Mouse (Mus musculus) layer of hippocampus, adult 11-12 months (tissue): ENCODE results near the gene D11Wsu47e.
A peak's percentile ranks its signal among the peaks of the same experiment; 100 is the strongest.
"Not testable (repeated sequence)": the region's sequence is repeated elsewhere in the genome, so short reads cannot be mapped to it uniquely, and the experiment has no call there.

ENCODE experiments used
- DNase-seq: peaks from one replicate; pipeline ENCODE4 v3.0.0; 2022; ENCODE audit warnings: low spot score

D11Wsu47e gene

DNA sequence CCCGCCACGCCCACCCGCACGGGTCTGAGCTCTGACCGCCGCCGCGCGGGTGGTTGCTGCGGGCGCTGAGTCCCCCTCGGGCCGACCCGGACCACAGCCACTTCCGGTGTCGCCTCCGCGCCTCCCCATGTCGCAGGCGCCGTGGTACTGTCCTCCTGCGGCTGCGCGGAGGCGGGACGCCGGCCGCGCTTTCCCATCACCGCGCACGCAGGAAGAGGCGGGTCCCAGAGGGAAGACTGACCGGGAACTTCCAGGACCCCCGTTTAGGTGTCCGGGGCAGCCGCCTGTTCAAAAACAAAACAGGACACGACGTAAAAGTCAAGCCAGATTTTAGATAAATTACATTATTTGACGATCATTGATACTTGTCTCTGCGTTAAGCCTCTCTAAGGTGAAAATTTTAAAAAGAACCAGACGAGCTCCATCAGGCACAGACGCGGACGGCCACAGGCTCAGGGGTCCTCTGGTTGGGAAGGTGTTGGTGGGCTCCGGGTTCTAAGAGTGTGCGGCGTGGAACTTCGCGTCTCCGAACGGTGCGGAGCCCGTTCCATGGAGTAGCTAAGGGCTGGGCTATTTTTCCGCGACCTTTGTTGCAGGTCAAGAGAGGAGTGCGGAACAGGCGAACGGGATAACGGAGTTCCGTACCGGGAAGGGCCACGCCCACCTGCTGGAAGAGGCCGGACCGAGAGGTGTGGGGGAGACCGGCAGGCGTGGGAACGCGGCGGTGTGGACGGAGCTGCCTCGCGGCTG lies at the start of gene D11Wsu47e, which contains the start of gene Fam104a:
Gene D11Wsu47e, plus strand, starts transcription at position 456 of the 750 bp plus-strand sequence.
Gene Fam104a, minus strand, starts transcription at position 199 of the 750 bp plus-strand sequence.
- peak; percentile 95 for DNase-seq

DNA sequence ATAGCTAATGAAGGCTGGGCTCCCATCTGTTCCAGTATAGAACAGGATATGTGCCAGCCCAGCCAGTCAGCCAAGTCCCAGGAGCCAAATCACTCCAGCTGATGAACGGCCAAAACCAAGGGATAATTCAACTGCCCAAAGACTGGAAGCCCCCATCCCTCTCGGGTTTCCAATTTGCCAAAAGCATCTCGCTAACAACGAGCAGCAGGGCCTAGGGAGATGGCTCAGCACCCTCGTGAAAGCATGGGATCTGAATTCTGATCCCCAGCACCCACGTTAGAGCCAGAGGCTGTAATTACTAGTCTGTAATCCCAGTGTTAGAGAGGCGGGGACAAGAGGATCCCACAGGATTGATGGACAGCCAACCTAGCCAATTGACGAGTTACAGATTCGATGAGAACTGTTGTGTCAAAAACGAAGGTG lies 49.5 kb upstream of the D11Wsu47e start:
- no peak for DNase-seq

DNA sequence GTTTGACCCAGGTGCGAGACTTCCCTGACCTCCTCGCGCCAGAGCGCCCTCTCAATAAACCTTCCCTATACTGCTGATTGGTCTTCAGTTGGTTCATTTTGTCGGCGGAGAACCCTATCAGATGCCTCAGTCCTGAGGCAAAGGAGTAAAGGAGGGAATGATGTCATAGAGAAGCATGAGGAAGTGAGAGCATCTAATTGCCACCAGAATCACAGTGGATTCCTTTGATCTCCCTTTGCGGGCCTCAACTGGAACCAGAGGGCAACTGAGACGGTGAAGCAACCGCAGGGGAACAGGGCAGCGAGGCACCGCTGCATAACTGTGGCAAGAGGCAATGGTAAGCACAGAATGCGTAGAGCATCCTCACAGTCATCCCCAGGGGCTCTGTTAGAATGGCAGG lies 45.5 kb upstream of the D11Wsu47e start:
- no peak for DNase-seq

DNA sequence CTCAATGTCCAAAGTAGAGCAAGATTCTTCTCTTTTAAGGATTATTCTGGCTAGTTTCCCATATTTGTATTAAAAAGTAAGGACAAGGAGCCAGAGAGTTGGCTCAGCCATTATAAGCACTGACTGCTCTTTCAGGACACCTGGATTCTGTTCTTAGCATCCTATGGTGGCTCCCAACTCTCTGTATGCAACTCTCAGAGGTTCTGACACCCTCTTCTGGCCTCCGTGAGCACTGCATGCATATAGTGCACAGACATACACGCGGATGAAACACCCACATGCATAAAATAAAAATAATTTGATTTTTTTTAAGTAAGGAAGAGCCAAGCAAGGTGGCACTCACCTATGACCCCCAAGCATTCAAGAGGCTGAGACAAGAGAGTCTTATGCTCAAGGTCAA lies 39.0 kb upstream of the D11Wsu47e start:
- no peak for DNase-seq

DNA sequence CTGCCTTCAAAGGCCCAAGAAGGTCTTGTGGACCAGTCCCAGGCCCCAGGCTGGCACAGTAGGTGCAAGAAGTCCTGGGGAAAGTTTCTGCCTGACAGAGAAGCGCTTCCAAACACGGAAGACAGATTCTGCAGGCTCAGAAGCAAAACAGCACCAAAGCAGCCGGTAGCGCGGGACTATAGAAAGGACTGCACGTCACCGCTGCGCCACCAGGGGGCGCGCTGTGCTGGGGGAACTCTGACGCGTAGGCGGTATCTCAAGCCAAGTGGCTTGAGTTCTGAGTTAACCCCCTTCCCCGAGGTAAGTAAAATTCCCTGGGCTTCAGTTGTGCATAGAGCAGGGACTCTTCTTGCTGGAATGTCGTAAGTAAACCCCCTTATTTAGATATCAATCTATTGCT lies 36.1 kb upstream of the D11Wsu47e start:
- peak; percentile 81 for DNase-seq

DNA sequence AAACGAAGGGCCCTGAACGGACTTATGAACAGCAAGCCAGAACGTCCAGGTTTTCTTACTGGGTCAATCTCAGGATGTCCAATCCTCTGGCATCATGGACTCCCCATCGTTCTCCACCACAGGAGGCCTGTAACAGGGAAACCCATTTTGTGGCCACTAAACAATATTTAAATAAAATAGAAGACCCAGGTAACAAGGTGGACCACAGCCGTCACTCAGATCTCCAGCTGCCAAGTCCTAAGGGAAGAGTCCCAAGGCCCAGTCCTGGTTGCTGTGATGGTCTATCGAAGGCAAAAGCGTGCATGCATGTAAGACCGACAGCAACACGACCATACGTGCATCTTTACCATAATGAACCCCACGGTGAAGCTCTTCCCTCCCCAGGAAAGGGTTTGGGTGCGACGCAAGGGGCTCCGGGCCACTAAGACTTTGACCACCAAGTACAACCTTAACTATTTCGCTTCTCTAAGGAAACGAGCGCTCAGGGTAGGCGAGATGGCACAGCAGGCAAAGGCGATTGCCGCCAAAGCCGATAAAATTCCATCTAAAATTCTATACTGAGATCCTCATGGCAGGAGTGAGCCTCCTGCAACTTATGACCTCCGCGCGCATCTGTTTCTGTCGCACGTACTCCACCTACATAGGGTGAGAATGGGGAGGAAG lies 35.4 kb upstream of the D11Wsu47e start, which contains the start of gene Cog1:
Gene Cog1, plus strand, starts transcription at position 480 of the 663 bp plus-strand sequence.
- no peak for DNase-seq

DNA sequence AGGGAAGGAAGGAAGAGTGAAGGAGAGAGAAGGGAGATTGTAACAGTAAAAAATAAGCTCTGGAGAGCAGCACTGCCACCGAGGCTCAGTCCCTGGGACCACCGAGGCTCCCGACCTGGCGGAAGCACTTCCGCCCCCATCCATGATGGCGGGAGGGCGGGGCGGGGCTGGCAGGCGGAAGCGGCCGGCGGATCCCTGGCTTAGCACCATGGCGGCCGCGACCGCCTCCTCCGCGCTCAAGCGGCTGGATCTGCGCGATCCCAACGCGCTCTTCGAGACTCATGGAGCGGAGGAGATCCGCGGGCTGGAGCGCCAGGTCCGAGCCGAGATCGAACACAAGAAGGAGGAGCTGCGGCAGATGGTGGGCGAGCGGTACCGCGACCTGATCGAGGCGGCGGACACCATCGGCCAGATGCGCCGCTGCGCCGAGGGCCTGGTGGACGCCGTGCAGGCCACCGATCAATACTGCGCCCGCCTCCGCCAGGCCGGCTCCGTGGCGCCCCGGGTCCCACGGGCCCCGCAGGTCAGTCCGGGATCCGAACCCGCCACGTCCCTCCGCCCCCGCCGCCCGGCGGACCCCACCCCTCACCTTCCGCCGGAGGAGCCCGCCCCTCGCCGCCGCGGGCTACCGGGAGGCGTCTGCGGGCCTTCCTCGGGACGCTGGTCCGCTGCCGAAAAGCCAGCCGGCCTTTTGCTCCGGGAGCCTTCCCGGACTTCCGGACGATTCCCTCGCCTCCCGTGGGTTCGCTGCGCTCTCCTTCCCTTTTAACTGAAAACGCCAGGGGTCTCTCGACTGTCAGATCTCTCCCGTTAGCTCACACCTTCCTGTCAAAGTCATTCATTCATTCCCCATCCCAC lies 34.6 kb upstream of the D11Wsu47e start, which contains the start of gene Slc39a11:
Gene Slc39a11, minus strand, starts transcription at position 727 of the 858 bp plus-strand sequence.
- DNase-seq = peak; percentile 51

DNA sequence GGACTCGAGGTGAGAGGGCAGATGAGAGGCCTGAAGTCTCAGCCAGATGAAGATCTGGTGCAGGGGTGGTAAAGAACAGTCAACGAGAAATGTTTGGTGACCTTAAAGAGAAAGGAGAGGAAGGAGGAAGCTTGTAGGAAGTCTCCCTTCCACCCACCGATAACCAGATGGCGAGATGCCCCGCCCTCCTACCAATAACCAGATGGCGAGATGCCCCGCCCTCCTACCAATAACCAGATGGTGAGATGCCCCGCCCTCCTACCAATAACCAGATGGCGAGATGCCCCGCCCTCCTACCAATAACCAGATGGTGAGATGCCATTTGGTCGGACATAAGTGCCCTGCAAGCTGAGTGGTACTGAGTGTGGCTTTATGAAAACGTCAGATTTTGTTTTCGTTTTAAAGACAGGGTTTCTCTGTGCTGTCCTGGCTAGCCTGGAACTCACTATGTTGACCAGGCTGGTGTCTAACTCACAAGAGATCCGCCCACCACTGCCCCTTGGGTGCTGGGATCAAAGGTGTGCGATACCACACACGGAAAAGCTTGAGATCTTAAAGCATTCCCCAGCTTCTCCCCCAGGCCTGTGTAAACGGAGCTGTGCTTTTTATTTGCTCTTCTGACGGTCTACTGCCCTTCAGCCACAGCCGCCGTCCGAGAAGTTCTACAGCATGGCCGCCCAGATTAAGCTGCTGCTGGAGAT lies 32.9 kb upstream of the D11Wsu47e start:
- no peak for DNase-seq

DNA sequence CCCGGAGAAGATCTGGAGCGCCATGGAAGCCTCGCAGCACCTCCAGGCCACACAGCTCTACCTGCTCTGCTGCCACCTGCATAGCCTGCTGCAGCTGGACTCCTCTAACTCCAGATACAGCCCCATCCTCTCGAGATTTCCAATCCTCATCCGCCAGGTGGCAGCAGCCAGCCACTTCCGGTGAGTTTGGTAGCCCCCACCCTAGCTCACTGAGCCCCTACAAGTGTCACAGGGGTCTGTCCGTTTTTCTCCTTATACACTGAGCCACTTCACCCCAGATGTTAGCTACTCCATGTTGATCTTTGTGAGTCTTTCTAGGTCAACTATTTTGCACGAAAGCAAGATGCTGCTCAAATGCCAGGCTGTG lies 32.3 kb upstream of the D11Wsu47e start:
- no peak for DNase-seq

DNA sequence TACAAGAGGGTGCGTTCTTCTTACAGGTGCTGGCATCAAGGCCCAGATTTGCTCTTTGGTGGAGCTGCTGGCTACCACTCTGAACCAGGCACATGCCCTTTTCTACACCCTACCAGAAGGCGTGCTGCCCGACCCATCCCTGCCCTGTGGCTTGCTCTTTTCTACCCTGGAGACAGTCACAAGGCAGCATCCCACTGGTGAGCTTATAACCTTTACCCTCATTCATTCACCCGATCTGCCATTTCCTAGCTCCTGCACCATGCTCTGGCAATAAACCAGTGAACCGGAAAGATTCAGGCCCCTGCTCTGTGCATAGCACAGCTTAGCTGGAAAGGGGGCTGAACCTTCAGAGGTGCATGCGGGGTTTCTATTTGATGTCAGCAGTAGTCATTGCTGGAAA lies 31.7 kb upstream of the D11Wsu47e start:
- DNase-seq = no peak

DNA sequence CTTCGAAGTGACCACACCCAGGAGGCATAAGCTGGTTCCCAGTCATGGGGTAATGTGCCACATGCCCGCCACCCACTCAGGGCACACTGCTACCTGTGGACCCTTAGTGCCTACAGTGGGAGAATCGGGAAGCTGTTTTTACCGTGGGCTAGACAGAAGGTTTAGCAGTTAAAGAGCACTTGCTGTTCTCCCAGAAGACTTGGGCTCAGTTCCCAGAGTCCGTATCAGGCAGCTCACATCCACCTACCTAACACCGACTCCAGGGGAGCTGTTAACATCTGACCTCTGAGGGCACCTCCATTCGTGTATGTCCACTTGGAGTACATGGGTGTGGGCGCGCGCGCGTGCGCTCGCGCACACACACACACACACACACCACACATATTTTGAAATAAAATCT lies 30.1 kb upstream of the D11Wsu47e start:
- DNase-seq = no peak

DNA sequence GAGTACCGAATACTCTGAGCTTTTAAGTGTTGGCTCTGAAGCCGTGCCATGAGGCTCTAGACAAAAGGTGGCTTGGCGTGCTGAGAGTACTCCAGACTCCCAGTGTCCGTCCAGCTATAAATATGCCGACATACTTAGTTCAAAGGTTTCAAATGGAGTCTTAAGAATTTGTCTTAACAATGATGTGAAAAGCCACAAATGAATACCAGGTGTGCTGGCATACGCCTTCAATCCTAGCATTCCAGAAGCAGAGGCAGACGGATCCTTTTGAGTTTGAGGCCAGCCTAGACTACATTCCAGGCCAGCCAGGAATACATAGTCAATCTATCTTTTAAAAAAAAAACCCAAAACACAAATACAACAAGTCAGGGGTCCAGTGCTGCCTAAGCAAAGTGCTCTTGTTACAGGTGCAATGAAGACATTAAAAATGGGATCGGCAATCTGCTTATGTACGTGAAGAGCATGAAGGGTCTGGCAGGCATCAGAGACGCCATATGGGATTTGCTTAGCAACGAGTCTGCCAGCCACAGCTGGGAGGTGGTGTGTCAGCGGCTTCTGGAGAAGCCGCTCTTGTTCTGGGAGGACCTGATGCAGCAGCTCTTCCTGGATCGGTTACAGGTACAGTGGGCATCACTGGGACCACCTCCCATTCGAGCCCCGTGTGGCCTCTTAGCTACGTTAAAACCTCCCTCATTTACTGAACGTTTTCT lies 29.5 kb upstream of the D11Wsu47e start:
- peak; percentile 56 for DNase-seq

DNA sequence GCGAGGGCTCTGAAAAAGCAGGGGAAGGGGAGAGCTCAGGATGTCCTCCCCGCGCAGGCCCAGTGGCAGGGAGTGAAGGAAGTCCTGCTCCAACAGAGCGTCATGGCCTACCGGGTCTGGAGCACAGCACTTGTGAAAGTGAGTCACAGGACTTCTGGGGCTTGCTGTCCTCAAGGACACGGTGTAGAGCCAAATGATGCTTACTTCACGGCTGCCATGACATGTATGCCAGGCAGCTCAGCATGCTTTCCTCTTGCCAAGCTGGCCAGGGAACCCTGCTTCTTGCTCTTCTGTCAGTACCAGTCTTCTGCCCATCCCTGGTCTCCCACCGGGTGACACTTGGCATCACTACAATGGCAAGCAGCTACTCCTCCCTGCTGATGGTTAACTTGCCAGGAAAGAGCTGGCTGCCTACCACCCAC lies 27.7 kb upstream of the D11Wsu47e start:
- no peak for DNase-seq

DNA sequence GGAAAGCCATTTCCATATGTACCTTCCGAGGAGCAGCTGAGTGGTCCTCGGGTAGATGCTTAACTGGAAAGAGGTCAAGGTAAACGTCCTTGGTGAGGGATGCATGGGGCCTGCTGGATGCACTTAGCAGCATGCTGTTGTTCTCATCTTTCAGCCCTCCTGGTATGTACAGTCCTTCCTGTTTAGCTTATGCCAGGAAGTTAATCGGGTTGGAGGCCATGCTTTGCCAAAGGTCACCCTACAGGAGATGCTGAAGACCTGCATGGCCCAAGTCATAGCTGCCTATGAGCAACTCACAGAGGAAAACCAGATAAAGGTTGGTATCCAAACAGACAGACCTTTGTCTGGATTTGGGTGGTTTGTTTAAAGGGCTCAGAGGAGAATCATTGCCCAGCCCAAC lies 27.0 kb upstream of the D11Wsu47e start:
- no peak for DNase-seq

DNA sequence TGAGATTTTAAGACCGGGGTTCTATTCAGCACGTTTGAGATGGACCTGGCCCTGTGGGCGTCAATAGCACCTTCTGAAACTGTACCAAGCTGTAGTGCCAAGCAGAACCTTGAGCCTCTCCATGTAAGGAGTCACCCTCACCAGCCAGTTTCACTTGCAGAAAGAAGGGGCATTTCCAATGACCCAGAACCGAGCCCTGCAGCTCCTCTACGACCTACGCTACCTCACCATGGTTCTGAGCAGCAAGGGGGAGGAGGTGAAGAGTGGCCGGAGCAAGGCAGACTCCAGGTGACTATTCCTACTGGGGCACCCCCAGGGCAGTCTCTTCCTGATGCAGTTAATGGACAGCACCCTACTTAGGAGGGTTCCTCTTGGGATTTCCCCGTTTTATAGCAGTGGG lies 25.9 kb upstream of the D11Wsu47e start:
- no peak for DNase-seq

DNA sequence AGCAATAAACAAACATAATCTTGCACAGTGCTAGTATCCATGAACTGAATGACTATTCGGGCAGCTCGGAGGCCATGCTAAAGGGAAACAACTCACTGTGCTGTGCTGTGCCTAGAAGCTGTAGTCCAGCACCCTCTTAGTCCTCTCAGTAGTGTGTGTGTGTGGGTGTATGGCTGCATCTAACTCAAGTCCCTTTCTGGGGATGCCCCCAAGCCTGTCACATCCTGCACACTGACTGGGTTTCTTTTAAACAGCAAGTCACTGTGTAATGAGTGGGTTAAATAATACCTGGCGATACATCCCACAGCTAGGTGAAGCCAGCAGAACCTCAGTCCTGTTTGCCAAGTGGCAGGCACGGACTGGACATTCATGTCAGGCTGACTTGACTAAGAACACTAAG lies 25.4 kb upstream of the D11Wsu47e start:
- DNase-seq = no peak

DNA sequence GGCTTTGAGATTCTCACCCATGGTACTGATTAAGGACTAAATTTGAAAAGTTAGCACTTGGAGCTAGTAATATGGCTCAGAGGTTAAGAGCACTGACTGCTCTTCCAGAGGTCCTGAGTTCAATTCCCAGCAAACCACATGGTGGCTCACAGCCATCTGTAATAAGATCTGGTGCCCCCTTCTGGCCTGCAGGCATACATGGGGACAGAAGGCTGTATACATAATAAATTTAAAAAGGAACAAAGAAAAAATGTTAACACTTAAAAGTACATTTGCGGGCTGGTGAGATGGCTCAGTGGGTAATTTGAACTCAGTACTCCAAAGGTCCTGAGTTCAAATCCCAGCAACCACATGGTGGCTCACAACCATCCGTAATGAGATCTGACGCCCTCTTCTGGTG lies 24.0 kb upstream of the D11Wsu47e start:
- DNase-seq = not testable (repeated sequence)

DNA sequence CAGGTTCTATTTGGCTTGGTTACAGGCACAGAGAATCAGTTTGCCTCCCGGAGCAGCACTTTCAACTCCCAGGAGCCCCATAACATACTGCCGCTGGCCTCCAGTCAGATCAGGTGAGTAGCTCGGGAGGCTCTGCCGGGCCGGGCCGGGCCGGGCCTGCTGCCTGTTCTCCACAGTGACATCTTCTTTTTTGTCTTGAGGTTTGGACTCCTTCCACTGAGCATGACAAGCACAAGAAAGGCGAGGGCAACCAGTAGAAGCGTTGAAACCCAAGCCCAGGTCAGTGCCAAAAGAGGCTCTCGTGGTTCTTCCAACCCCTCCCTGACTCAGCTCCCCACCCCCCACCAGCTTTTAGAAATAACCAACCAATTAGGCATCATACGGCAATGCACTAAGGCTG lies 23.3 kb upstream of the D11Wsu47e start:
- no peak for DNase-seq

DNA sequence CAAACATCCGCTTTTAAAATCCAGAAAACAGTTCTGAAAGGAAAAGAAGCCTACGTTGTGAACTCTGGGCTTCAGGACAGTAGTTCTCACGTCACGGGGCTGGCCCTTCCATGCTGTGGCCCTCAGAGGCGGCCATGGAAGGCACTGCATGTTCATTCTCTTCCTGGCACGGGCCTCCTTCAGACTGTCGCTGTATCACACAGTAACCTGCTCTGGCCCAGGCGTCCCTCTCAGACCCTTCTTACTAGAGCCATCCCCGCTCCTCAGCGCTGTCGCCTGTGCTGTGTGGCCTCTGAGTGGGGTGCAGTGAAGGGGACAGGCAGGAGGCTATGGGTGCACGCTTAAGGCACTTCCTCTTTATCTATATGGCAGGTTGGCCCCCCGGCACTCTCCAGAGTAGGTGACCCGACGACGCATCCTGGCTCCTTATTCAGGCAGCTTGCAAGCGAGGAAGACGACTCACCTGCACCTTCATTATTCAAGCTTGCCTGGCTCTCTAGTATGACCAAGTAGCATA lies 22.3 kb upstream of the D11Wsu47e start:
- no peak for DNase-seq

DNA sequence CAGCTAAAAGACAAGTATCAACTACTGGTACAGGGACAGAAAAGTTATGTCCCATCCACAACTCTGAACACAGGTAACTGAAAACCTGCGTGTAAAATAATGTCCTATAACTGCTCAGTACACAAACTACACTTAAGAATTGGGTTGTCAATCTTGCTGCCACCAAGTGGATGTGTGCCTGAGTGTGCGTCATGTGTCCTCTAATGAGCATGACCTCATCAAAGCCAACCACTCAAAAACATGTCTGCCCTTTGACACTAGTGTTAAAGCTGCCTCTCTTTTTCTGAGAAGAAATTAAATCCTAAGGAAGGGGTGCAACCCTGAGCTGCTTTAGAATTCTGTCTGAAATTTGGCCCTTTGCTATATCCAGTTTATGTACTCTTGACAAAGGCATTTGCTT lies 19.9 kb upstream of the D11Wsu47e start:
- DNase-seq = no peak

DNA sequence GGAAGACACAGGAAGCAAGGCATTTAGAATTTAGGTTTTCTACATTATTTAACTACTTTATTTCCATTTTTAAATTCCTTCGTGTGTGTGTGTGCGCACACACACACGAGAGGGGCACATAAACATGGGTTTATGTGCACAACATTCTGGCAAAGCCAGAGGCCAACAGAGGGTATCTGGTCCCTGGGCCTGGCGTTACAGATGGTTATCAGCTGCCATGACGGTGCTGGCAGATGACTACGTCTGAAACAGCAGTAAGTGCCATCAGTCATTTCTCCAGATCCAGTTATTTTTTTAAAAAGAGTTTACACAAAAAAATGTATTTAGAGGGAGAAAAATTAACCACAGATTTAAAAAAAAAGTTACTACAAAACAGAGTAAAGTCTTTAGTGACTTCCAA lies 18.0 kb upstream of the D11Wsu47e start:
- DNase-seq = no peak
